Mouse (Mus musculus): Measurements from ENCODE around the gene Gm4565. TPM values are rescaled to one million over a fixed set of nuclear protein-coding genes. Genes with fewer than 3 reads are reported as not detected.
"Not testable (repeated sequence)": the region's sequence is repeated elsewhere in the genome, so short reads cannot be mapped to it uniquely, and the experiment has no call there.

Gene Gm4565
- polyA plus RNA-seq (2012; rRNA removed) = not detected in 2 replicates

DNA sequence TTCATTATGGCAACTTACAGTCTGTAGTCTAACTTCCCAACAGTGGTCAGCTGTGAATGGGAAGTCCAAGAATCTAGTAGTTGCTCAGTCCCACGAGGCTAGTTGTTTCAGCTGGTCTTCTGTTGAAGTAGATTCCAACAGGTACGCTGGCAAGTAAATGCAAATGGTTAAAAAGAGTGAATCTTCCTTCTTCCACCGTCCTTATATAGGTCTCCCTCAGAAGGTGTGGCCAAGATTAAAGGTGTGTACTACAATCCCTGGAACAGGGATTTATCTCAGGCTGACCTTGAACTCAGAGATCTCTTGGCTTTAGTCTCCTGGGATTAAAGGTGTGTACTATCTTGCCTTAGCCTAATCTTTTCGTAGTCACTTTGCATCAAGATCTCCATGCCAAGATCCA is at the start of gene Gm4565:
Gene Gm4565, minus strand, starts transcription at position 101 of the 400 bp plus-strand sequence.
- not testable (repeated sequence) for DNase-seq (ENCODE audit: extremely low spot score in 1 of 2, low spot score in 1 of 2)

DNA sequence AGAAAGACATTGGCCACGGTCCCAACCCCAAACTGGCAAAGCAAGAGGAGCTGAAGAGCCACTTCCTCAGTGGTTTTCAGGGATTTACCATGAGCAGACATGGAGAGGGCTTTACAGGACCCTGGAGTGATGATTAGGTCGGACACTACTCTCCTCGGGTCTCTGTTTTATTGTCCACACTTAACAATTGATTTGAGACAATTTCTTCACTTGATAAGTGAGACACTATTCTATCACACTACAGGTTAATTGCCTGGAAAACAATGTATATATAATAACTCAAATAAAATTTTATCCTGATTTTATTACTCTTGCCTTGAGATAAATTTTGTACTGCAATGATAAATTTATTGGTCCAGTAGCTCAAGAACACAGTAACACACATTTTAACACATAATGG is 22.7 kb downstream of the Gm4565 start, which contains the start of gene Gm4201:
Gene Gm4201, minus strand, starts transcription at position 101 of the 400 bp plus-strand sequence.
- DNase-seq (ENCODE audit: extremely low spot score in 1 of 2, low spot score in 1 of 2) = not testable (repeated sequence)

GRCm38 (mm10) chr7:22534787-22535186 is 53.1 kb downstream of the Gm4565 start, which contains the start of gene Gm8677:
TSS of gene Gm8677 (minus strand) at chr7:22534887.
- DNase-seq (ENCODE audit: extremely low spot score in 1 of 2, low spot score in 1 of 2) = not testable (repeated sequence)

Other genes starting within 250 kb of the Gm4565 start
- gene Gm8660, start 217.1 kb downstream of the Gm4565 start, polyA plus RNA-seq (2012; rRNA removed) = not detected in 2 replicates
- not detected in 2 replicates for gene Vmn1r148, start 174.5 kb downstream of the Gm4565 start, polyA plus RNA-seq (2012; rRNA removed)
- gene Vmn1r149, start 149.9 kb downstream of the Gm4565 start, polyA plus RNA-seq (2012; rRNA removed) = not detected in 2 replicates
- not detected in 2 replicates for gene Gm10665, start 124.1 kb downstream of the Gm4565 start, polyA plus RNA-seq (2012; rRNA removed)
- gene Vmn1r151, start 88.4 kb downstream of the Gm4565 start, polyA plus RNA-seq (2012; rRNA removed) = not detected in 2 replicates
- not detected in 2 replicates for gene Vmn1r152, start 65.2 kb downstream of the Gm4565 start, polyA plus RNA-seq (2012; rRNA removed)
- not detected in 2 replicates for gene Gm8677, start 53.2 kb downstream of the Gm4565 start, polyA plus RNA-seq (2012; rRNA removed)
- gene Gm4201, start 22.8 kb downstream of the Gm4565 start, polyA plus RNA-seq (2012; rRNA removed) = not detected in 2 replicates
- gene Vmn1r155, start 69.9 kb upstream of the Gm4565 start, polyA plus RNA-seq (2012; rRNA removed) = not detected in 2 replicates
- gene Gm8693, start 104.2 kb upstream of the Gm4565 start, polyA plus RNA-seq (2012; rRNA removed) = not detected in 2 replicates
- not detected in 2 replicates for gene Gm4567, start 131.6 kb upstream of the Gm4565 start, polyA plus RNA-seq (2012; rRNA removed)
- not detected in 2 replicates for gene Vmn1r157, start 173.6 kb upstream of the Gm4565 start, polyA plus RNA-seq (2012; rRNA removed)
- gene Vmn1r158, start 202.7 kb upstream of the Gm4565 start, polyA plus RNA-seq (2012; rRNA removed) = not detected in 2 replicates